Mouse (Mus musculus) testis, adult 2 months (tissue): ENCODE data around the gene Ei24.

Source experiments
- CTCF ChIP-seq: fragments of 200-500 bp; IDR thresholded peaks from 2 replicates; pipeline ENCODE4 v1.5.1; 2012; ENCODE audit warnings: low read depth, mild to moderate bottlenecking, inconsistent platforms, low read length, moderate library complexity; ENCODE audit not compliant: control insufficient read depth, insufficient read depth, insufficient replicate concordance
- POLR2A ChIP-seq: fragments of 200-500 bp; IDR thresholded peaks from 2 replicates; pipeline ENCODE4 v1.6.1; 2012; ENCODE audit warnings: low read depth, mild to moderate bottlenecking, inconsistent platforms, low read length, moderate library complexity; ENCODE audit not compliant: control insufficient read depth

GRCm38 (mm10) chr9:36822024-36822423, 24.8 kb upstream of the Ei24 start:
- no peak for TF ChIP-seq POLR2A
- TF ChIP-seq CTCF: no peak
